Mouse (Mus musculus) spleen, adult 2 months (tissue): ENCODE data around the gene Dclre1b. TPM values are rescaled to one million over a fixed set of nuclear protein-coding genes. Genes with fewer than 3 reads are reported as not detected.

Experiments used
- DNase-seq, 2 experiments: peaks; one replicate each; pipeline versions ENCODE4 v3.0.0 to v3.0.0-alpha.2; 2012 to 2021; ENCODE audit warnings: low spot score in 2 of 2, low read depth in 1 of 2
- H3K27ac ChIP-seq: fragments of 200-500 bp; 2 replicates; pipeline ENCODE4 v1.5.1; 2012; ENCODE audit warnings: low read length, inconsistent platforms; ENCODE audit not compliant: insufficient read depth
- H3K27me3 ChIP-seq: fragments of 200-500 bp; 2 replicates; pipeline ENCODE4 v1.6.1; 2012; ENCODE audit warnings: mild to moderate bottlenecking, moderate library complexity, low read length, inconsistent platforms; ENCODE audit not compliant: control insufficient read depth, insufficient read depth
- H3K36me3 ChIP-seq: fragments of 200-500 bp; 2 replicates; pipeline ENCODE4 v1.6.1; 2012; ENCODE audit warnings: mild to moderate bottlenecking, low read length, inconsistent platforms; ENCODE audit not compliant: control insufficient read depth, insufficient read depth
- H3K4me1 ChIP-seq: fragments of 200-500 bp; 2 replicates; pipeline ENCODE4 v1.6.1; 2011; ENCODE audit warnings: inconsistent platforms; ENCODE audit not compliant: control insufficient read depth, insufficient read depth, insufficient read length
- H3K4me3 ChIP-seq: fragments of 200-500 bp; 2 replicates; pipeline ENCODE4 v1.5.1; 2011; ENCODE audit warnings: mild to moderate bottlenecking, inconsistent platforms; ENCODE audit not compliant: insufficient read depth, insufficient read length; ENCODE audit errors: extremely low read depth
- CTCF ChIP-seq: fragments of 200-500 bp; IDR thresholded peaks from 2 replicates; pipeline ENCODE4 v1.5.1; 2011; ENCODE audit warnings: mild to moderate bottlenecking, inconsistent platforms; ENCODE audit not compliant: insufficient read depth, insufficient read length, insufficient replicate concordance; ENCODE audit errors: extremely low read depth
- POLR2A ChIP-seq: fragments of 200-500 bp; IDR thresholded peaks from 2 replicates; pipeline ENCODE4 v1.6.1; 2011; ENCODE audit warnings: low read depth, low read length, inconsistent platforms
- WGBS: fragments of 180-500 bp; shearing (Covaris S2); methylation state at CpG from one replicate; pipeline ENCODE4 v1.1.7; 2018; 5-methylcytosine and 5-hydroxymethylcytosine counted together
- polyA plus RNA-seq: library from polyadenylated mRNA; depleted of rRNA; stranded (reverse); fragments of >200 nt; gene quantifications from 2 replicates; pipeline ENCODE4 v1.2.3, GENCODE M21; 2012; rRNA removed

Gene Dclre1b
- polyA plus RNA-seq: 16.2 and 18.8 TPM in 2 replicates

GRCm38 (mm10) chr3:103808891-103809798 lies at the start of gene Dclre1b, which contains the start of the genes Ap4b1 and Gm43064:
Gene Dclre1b (minus strand): TSS chr3:103809444.
Gene Ap4b1 (plus strand): TSS chr3:103809520.
Gene Gm43064 (plus strand): TSS chr3:103809573.
- peak; percentile 82 to 89 for DNase-seq
- under 1% methylated on average over 64 of the region's 70 CpGs for WGBS
- peaks cover 3% of the 10 kb centered on the region; the same call in 1 of the 2 replicates for H3K4me1 ChIP-seq
- peak; percentile 73 for TF ChIP-seq POLR2A
- no peak for TF ChIP-seq CTCF
- H3K4me3 ChIP-seq: peak within 1 kb of the TSS; percentile 77
- H3K27me3 ChIP-seq: no peaks in the 10 kb centered on the region
- peak within 1 kb of the TSS; percentile 92 for H3K27ac ChIP-seq
- H3K36me3 ChIP-seq: peaks cover 8% of the 10 kb centered on the region

GRCm38 (mm10) chr3:103857977-103858563 lies 48.8 kb upstream of the Dclre1b start:
- H3K36me3 ChIP-seq: no peaks in the 10 kb centered on the region; the same call in 1 of the 2 replicates
- DNase-seq: no peak
- 63% methylated on average over 6 of the region's 6 CpGs for WGBS

GRCm38 (mm10) chr3:103857036-103857805 lies 48.0 kb upstream of the Dclre1b start:
- Histone ChIP-seq H3K27me3 (no peaks in the 10 kb centered on the region), H3K36me3 (no peaks in the 10 kb centered on the region), H3K4me1 (peaks cover 5% of the 10 kb centered on the region; the same call in 1 of the 2 replicates), H3K4me3 (peak overlapping the region; percentile 22; the same call in 1 of the 2 replicates), H3K27ac (peak overlapping the region; percentile 85)
- 42% methylated on average over 7 of the region's 7 CpGs for WGBS
- no peak for DNase-seq
- TF ChIP-seq CTCF: no peak
- peak; percentile 51; the same call in 1 of the 2 replicates for TF ChIP-seq POLR2A

More at GRCm38 (mm10) chr3:103857977-103858563, 48.8 kb upstream of the Dclre1b start:
- H3K4me1 ChIP-seq: peaks cover 6% of the 10 kb centered on the region; the same call in 1 of the 2 replicates
- TF ChIP-seq CTCF (no peak), POLR2A (no peak; the same call in 1 of the 2 replicates)
- no peaks in the 10 kb centered on the region for H3K27me3 ChIP-seq
- H3K4me3 ChIP-seq: peak overlapping the region; percentile 22; the same call in 1 of the 2 replicates
- H3K27ac ChIP-seq: peak overlapping the region; percentile 85

GRCm38 (mm10) chr3:103853804-103854203 lies 44.6 kb upstream of the Dclre1b start:
- no peak for DNase-seq
- TF ChIP-seq POLR2A (no peak), CTCF (no peak)

GRCm38 (mm10) chr3:103852565-103853299 lies 43.5 kb upstream of the Dclre1b start:
- peaks cover 1% of the 10 kb centered on the region; the same call in 1 of the 2 replicates for H3K4me1 ChIP-seq
- 25% methylated on average over 3 of the region's 3 CpGs for WGBS

More at GRCm38 (mm10) chr3:103853804-103854203, 44.6 kb upstream of the Dclre1b start:
- Histone ChIP-seq H3K36me3 (no peaks in the 10 kb centered on the region), H3K4me1 (peaks cover 5% of the 10 kb centered on the region; the same call in 1 of the 2 replicates), H3K4me3 (no peak overlapping the region), H3K27ac (no peak overlapping the region), H3K27me3 (no peaks in the 10 kb centered on the region)
- 58% methylated on average over 8 of the region's 8 CpGs for WGBS

More at GRCm38 (mm10) chr3:103852565-103853299, 43.5 kb upstream of the Dclre1b start:
- Histone ChIP-seq H3K36me3 (no peaks in the 10 kb centered on the region), H3K27me3 (no peaks in the 10 kb centered on the region), H3K4me3 (no peak overlapping the region), H3K27ac (no peak overlapping the region; the same call in 1 of the 2 replicates)
- TF ChIP-seq CTCF: peak; percentile 61; the same call in 1 of the 2 replicates
- TF ChIP-seq POLR2A: no peak
- DNase-seq: peak; percentile 81 to 85
